7 mouse cellular contexts compared by ENCODE assay signal in genomic region chr2:9620303-9621244, GRCm38 (mm10).
DNase-seq lines count a peak whose midpoint lies in the region; ATAC-seq and TF ChIP-seq lines count a peak whose summit lies in the region.

No protein-coding gene starts in this region.

- no peak for TF ChIP-seq EP300 in liver, postnatal 0 days (IDR thresholded peaks at IDR 0.05; ENCODE audit: low read depth)

- no peak for ATAC-seq in liver, postnatal 0 days

- no peaks in the 10 kb centered on the region for H3K4me1 ChIP-seq in liver, postnatal 0 days (ENCODE audit: insufficient read depth)

- DNase-seq in adrenal gland, postnatal 10 days = peak; percentile 85
- DNase-seq in cerebellum, adult 8-10 months = peak; percentile 72
- peak; percentile 66 for DNase-seq in gonadal fat pad, adult 2 months (ENCODE audit: low read depth)
- peak; percentile 55 for DNase-seq in kidney, postnatal 10 days
- peak; percentile 26 for DNase-seq in liver, postnatal 0 days
- DNase-seq in right cerebral cortex, postnatal 14 days = peak; percentile 49
- DNase-seq in embryo, embryonic 9.5 days (ENCODE audit: extremely low spot score) = no peak

- 75% methylated on average over 21 of the region's 21 CpGs for WGBS in liver, postnatal 0 days (ENCODE audit: insufficient replicate concordance)

- H3K4me3 ChIP-seq in liver, postnatal 0 days (ENCODE audit: low read depth, low read length) = no peak overlapping the region

- no peak overlapping the region for H3K9ac ChIP-seq in liver, postnatal 0 days (replicated peaks)

- no peaks in the 10 kb centered on the region for H3K36me3 ChIP-seq in liver, postnatal 0 days (replicated peaks; ENCODE audit: insufficient read depth, low read length)

- H3K27ac ChIP-seq in liver, postnatal 0 days (ENCODE audit: low read depth) = no peak overlapping the region

- H3K27me3 ChIP-seq in liver, postnatal 0 days (ENCODE audit: insufficient read depth, low read length) = no peaks in the 10 kb centered on the region

- TF ChIP-seq CTCF in liver, postnatal 0 days (IDR thresholded peaks at IDR 0.05; ENCODE audit: low read depth) = no peak

- H3K4me2 ChIP-seq in liver, postnatal 0 days (ENCODE audit: low read depth, low read length) = no peak overlapping the region

- no peaks in the 10 kb centered on the region for H3K9me3 ChIP-seq in liver, postnatal 0 days (ENCODE audit: low read length)
